Mouse (Mus musculus): ENCODE data around the gene Gm42715. TPM values are rescaled to one million over a fixed set of nuclear protein-coding genes. Genes with fewer than 3 reads are reported as not detected.

The Gm42715 gene
- total RNA-seq, 2 experiments from 2014 or later, result 7.6 to 15.0 TPM

GRCm38 (mm10) chr7:127564381-127565150, 45.2 kb downstream of the Gm42715 start:
- intact Hi-C loops (cut with DNase I), result no loop called here

GRCm38 (mm10) chr7:127572895-127573471, 53.6 kb downstream of the Gm42715 start, which contains the start of gene Phkg2:
Phkg2 (plus strand) TSS chr7:127573340.
- DNase-seq (ENCODE audit: low spot score in 2 of 2), result peak; percentile 89 to 91
- intact Hi-C loops (cut with DNase I), result no loop called here

More at GRCm38 (mm10) chr7:127564381-127565150, 45.2 kb downstream of the Gm42715 start:
- no peak for DNase-seq (ENCODE audit: low spot score in 2 of 2)

GRCm38 (mm10) chr7:127573503-127574008, 54.2 kb downstream of the Gm42715 start:
- DNase-seq (ENCODE audit: low spot score in 2 of 2), result peak in 1 of 2 experiments; percentile 29
- intact Hi-C loops (cut with DNase I), result no loop called here

- intact Hi-C loops (cut with DNase I), result no loop called here
- no peak for DNase-seq (ENCODE audit: low spot score in 2 of 2)
These were observed 54.7 kb downstream of the Gm42715 start for GRCm38 (mm10) chr7:127574115-127574514.

GRCm38 (mm10) chr7:127583260-127583659, 63.9 kb downstream of the Gm42715 start:
- intact Hi-C loops (cut with DNase I), result no loop called here
- DNase-seq (ENCODE audit: low spot score in 2 of 2), result no peak

- intact Hi-C loops (cut with DNase I), result no loop called here
- DNase-seq (ENCODE audit: low spot score in 2 of 2), result no peak
These were observed 65.6 kb downstream of the Gm42715 start for GRCm38 (mm10) chr7:127585031-127585430.

- intact Hi-C loops (cut with DNase I), result no loop called here
- DNase-seq (ENCODE audit: low spot score in 2 of 2), result no peak
These were observed 66.8 kb downstream of the Gm42715 start for GRCm38 (mm10) chr7:127586149-127586548.

- intact Hi-C loops (cut with DNase I), result no loop called here
- no peak for DNase-seq (ENCODE audit: low spot score in 2 of 2)
These were observed 67.8 kb downstream of the Gm42715 start for GRCm38 (mm10) chr7:127587196-127587595.

- intact Hi-C loops (cut with DNase I), result no loop called here
- DNase-seq (ENCODE audit: low spot score in 2 of 2), result peak; percentile 93 to 95
These were observed 68.9 kb downstream of the Gm42715 start, which contains the start of the genes Ccdc189 and Rnf40 for GRCm38 (mm10) chr7:127588011-127588871. Ccdc189 (minus strand) TSS chr7:127588595. Rnf40 (plus strand) TSS chr7:127588767.

GRCm38 (mm10) chr7:127588901-127589300, 69.5 kb downstream of the Gm42715 start:
- intact Hi-C loops (cut with DNase I), result no loop called here
- no peak for DNase-seq (ENCODE audit: low spot score in 2 of 2)

- DNase-seq (ENCODE audit: low spot score in 2 of 2), result no peak
- intact Hi-C loops (cut with DNase I), result no loop called here
These were observed 70.3 kb downstream of the Gm42715 start for GRCm38 (mm10) chr7:127589637-127590036.

- intact Hi-C loops (cut with DNase I), result no loop called here
- no peak for DNase-seq (ENCODE audit: low spot score in 2 of 2)
These were observed 71.7 kb downstream of the Gm42715 start for GRCm38 (mm10) chr7:127591108-127591507.

- no peak for DNase-seq (ENCODE audit: low spot score in 2 of 2)
- intact Hi-C loops (cut with DNase I), result no loop called here
These were observed 73.2 kb downstream of the Gm42715 start for GRCm38 (mm10) chr7:127592575-127592974.

GRCm38 (mm10) chr7:127596747-127597146, 77.4 kb downstream of the Gm42715 start:
- DNase-seq (ENCODE audit: low spot score in 2 of 2), result no peak
- intact Hi-C loops (cut with DNase I), result no loop called here

- DNase-seq (ENCODE audit: low spot score in 2 of 2), result no peak
- intact Hi-C loops (cut with DNase I), result no loop called here
These were observed 81.2 kb downstream of the Gm42715 start for GRCm38 (mm10) chr7:127600612-127601011.

- intact Hi-C loops (cut with DNase I), result no loop called here
- DNase-seq (ENCODE audit: low spot score in 2 of 2), result no peak
These were observed 82.4 kb downstream of the Gm42715 start for GRCm38 (mm10) chr7:127601735-127602134.

GRCm38 (mm10) chr7:127602903-127603302, 83.5 kb downstream of the Gm42715 start:
- DNase-seq (ENCODE audit: low spot score in 2 of 2), result no peak

GRCm38 (mm10) chr7:127604256-127604655, 84.9 kb downstream of the Gm42715 start:
- intact Hi-C loops (cut with DNase I), result no loop called here
- DNase-seq (ENCODE audit: low spot score in 2 of 2), result no peak

More at GRCm38 (mm10) chr7:127602903-127603302, 83.5 kb downstream of the Gm42715 start:
- intact Hi-C loops (cut with DNase I), result no loop called here

GRCm38 (mm10) chr7:127607150-127607549, 87.8 kb downstream of the Gm42715 start:
- DNase-seq (ENCODE audit: low spot score in 2 of 2), result no peak
- intact Hi-C loops (cut with DNase I), result no loop called here

GRCm38 (mm10) chr7:127611011-127611410, 91.6 kb downstream of the Gm42715 start:
- intact Hi-C loops (cut with DNase I), result no loop called here
- no peak for DNase-seq (ENCODE audit: low spot score in 2 of 2)
